Mouse (Mus musculus) cortical plate, adult 2 months (tissue): Measurements from ENCODE around the gene Rfwd3.

Source experiments
- CTCF ChIP-seq: fragments of 200-500 bp; IDR thresholded peaks from 2 replicates; pipeline ENCODE4 v1.5.1; 2011; ENCODE audit warnings: mild to moderate bottlenecking, control low read depth, low read length; ENCODE audit not compliant: insufficient read depth; ENCODE audit errors: extremely low read depth
- POLR2A ChIP-seq: fragments of 200-500 bp; IDR thresholded peaks from 2 replicates; pipeline ENCODE4 v1.6.1; 2011; ENCODE audit warnings: mild to moderate bottlenecking, low read length, control low read depth; ENCODE audit not compliant: insufficient read depth; ENCODE audit errors: extremely low read depth

DNA sequence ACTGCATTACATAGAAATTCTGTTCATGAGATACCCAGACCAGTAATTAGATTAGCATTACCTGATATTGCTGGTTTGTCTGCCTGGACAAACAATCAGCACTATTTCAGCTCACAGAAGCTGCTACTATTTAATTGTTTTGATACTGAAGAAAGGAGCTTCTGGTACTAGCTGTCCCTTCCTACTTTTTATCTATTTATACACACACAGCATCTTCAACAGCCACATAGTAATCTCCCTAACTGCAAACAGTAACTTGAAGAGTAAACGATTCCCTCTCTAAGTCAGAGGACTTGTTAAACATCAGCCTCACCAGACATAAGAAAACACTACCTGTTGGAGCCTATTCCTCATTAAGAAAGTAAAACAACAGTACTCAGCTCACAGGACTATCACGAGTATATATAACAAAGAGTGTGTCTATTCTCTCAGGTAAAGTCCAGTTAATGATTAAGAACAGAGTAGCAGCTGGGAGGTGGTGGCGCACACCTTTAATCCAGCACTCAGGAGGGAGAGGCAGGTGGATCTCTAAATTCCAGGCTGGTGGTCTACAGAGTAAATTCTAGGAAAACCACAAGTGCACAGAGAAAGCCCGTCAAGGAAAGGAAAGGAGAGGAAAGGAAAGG lies 47.4 kb downstream of the Rfwd3 start:
- no peak for TF ChIP-seq POLR2A
- TF ChIP-seq CTCF: no peak
